Mouse (Mus musculus): ENCODE data around the gene Vps53.
"Not testable (repeated sequence)": the region's sequence is repeated elsewhere in the genome, so short reads cannot be mapped to it uniquely, and the experiment has no call there.

Gene Vps53

GRCm38 (mm10) chr11:76015814-76016213 lies 163.6 kb downstream of the Vps53 start:
- DNase-seq (ENCODE audit: low spot score in 2 of 2) = no peak

- no peak for DNase-seq (ENCODE audit: low spot score in 2 of 2)
Measured at GRCm38 (mm10) chr11:76015251-76015650, 164.2 kb downstream of the Vps53 start.

GRCm38 (mm10) chr11:76010838-76011624 lies 168.4 kb downstream of the Vps53 start:
- DNase-seq (ENCODE audit: low spot score in 2 of 2) = no peak

GRCm38 (mm10) chr11:76009101-76009500 lies 170.3 kb downstream of the Vps53 start:
- DNase-seq (ENCODE audit: low spot score in 2 of 2) = no peak

- DNase-seq (ENCODE audit: low spot score in 2 of 2) = no peak
Measured at GRCm38 (mm10) chr11:76008162-76008561, 171.3 kb downstream of the Vps53 start.

GRCm38 (mm10) chr11:76004276-76004675 lies 175.2 kb downstream of the Vps53 start:
- not testable (repeated sequence) for DNase-seq (ENCODE audit: low spot score in 2 of 2)

GRCm38 (mm10) chr11:76001237-76001878 lies 178.1 kb downstream of the Vps53 start:
- DNase-seq (ENCODE audit: low spot score in 2 of 2) = peak in 1 of 2 experiments; percentile 26

GRCm38 (mm10) chr11:76000701-76001100 lies 178.7 kb downstream of the Vps53 start:
- no peak for DNase-seq (ENCODE audit: low spot score in 2 of 2)

GRCm38 (mm10) chr11:75999440-76000155 lies 179.8 kb downstream of the Vps53 start, which contains the start of gene 1700016K19Rik:
Gene 1700016K19Rik (plus strand): TSS chr11:75999912.
- peak; percentile 67 to 76 for DNase-seq (ENCODE audit: low spot score in 2 of 2)

All from urinary bladder, postnatal 36 days (tissue).